Comparison of ENCODE assay signal across 12 mouse cellular contexts in the genomic region with DNA sequence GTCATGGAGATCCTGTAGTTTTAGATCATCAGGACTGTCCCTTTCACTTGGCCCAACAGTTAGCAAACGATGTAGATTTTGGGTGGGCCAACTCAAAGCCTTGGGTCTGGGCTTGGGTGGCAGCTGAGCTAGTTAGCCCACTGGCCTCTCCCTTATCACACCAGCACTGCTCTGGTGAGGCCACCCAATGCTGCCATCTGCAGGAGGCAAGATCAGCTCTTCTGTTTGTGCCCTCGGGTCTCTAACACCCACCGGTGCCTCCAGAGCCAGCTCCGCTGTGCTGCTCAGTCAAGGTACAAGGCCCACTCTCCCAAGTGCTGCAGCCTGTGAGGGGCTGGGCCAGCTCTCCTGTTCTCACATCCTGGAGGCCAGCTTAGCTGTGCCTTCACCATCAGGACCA. TPM values are rescaled to one million over a fixed set of nuclear protein-coding genes. Genes with fewer than 3 reads are reported as not detected.
DNase-seq lines count a peak whose midpoint lies in the region; ATAC-seq and TF ChIP-seq lines count a peak whose summit lies in the region.
"Had no signal": no experiment of that assay in that cellular context is flagged by ENCODE, and none has a peak within 500 bp of the region (broad histone marks: within the 10 kb centered on the region; RNA-seq: fewer than 3 reads in every experiment).

No protein-coding gene starts in this region.

- H3K27ac ChIP-seq in liver, embryonic 12.5 days, result no peak overlapping the region
- H3K27ac ChIP-seq in stomach, postnatal 0 days (replicated peaks), result no peak overlapping the region
- H3K27ac ChIP-seq: midbrain, embryonic 13.5 days had no signal

- H3K36me3 ChIP-seq in liver, embryonic 12.5 days, result no peaks in the 10 kb centered on the region
- no peaks in the 10 kb centered on the region for H3K36me3 ChIP-seq in stomach, postnatal 0 days (ENCODE audit: control insufficient read depth, insufficient read depth, low read length)
- H3K36me3 ChIP-seq: midbrain, embryonic 13.5 days had no signal

- H3K9me3 ChIP-seq in liver, embryonic 12.5 days (replicated peaks), result no peaks in the 10 kb centered on the region
- no peaks in the 10 kb centered on the region for H3K9me3 ChIP-seq in stomach, postnatal 0 days (ENCODE audit: control insufficient read depth, low read length)
- H3K9me3 ChIP-seq: midbrain, embryonic 13.5 days had no signal

- no peak overlapping the region for H3K4me2 ChIP-seq in liver, embryonic 12.5 days
- H3K4me2 ChIP-seq in stomach, postnatal 0 days (replicated peaks; ENCODE audit: low read depth), result no peak overlapping the region
- H3K4me2 ChIP-seq: midbrain, embryonic 13.5 days had no signal

- 56% methylated on average over 4 of the region's 4 CpGs for WGBS in liver, embryonic 12.5 days (ENCODE audit: insufficient replicate concordance)
- 74% methylated on average over 4 of the region's 4 CpGs for WGBS in stomach, postnatal 0 days

- peak; percentile 23; the same call in 1 of the 2 replicates for TF ChIP-seq CTCF in stomach, postnatal 0 days (IDR thresholded peaks at IDR 0.05; ENCODE audit: low read depth)

- H3K4me3 ChIP-seq in liver, embryonic 12.5 days, result no peak overlapping the region
- no peak overlapping the region for H3K4me3 ChIP-seq in stomach, postnatal 0 days (ENCODE audit: low read depth, low read length)
- H3K4me3 ChIP-seq: midbrain, embryonic 13.5 days had no signal

- peak; percentile 14 for DNase-seq in kidney, postnatal 10 days
- DNase-seq in kidney, postnatal 25 days, result no peak
- peak; percentile 32 for DNase-seq in CD8-positive naive resting alpha-beta T cell, adult 2 months (ENCODE audit: low read depth in 2 of 2, low spot score in 2 of 2)
- no peak for DNase-seq in stomach, postnatal 0 days (ENCODE audit: low spot score)
- DNase-seq in adrenal gland, postnatal 36 days, result no peak
- no peak for DNase-seq in layer of hippocampus, adult 9-11 months
- no peak for DNase-seq in ovary, postnatal 36 days (ENCODE audit: low spot score)
- DNase-seq: embryo, embryonic 11 days had no signal

- ATAC-seq in liver, embryonic 12.5 days, result peak; percentile 21; the same call in 1 of the 2 replicates
- ATAC-seq in stomach, postnatal 0 days (ENCODE audit: low FRiP score, low TSS enrichment), result no peak
- ATAC-seq: midbrain, embryonic 13.5 days had no signal

- no peaks in the 10 kb centered on the region for H3K27me3 ChIP-seq in liver, embryonic 12.5 days (replicated peaks)
- no peaks in the 10 kb centered on the region for H3K27me3 ChIP-seq in stomach, postnatal 0 days (ENCODE audit: control insufficient read depth, insufficient read depth, low read length)
- H3K27me3 ChIP-seq: midbrain, embryonic 13.5 days had no signal

- no peak for TF ChIP-seq EP300 in stomach, postnatal 0 days (optimal IDR thresholded peaks at IDR 0.05)

- H3K9ac ChIP-seq in liver, embryonic 12.5 days, result no peak overlapping the region
- H3K9ac ChIP-seq in stomach, postnatal 0 days (ENCODE audit: low read length), result no peak overlapping the region
- H3K9ac ChIP-seq: midbrain, embryonic 13.5 days had no signal

- H3K4me1 ChIP-seq in liver, embryonic 12.5 days, result peaks cover 16% of the 10 kb centered on the region
- no peaks in the 10 kb centered on the region for H3K4me1 ChIP-seq in stomach, postnatal 0 days (replicated peaks; ENCODE audit: control insufficient read depth, insufficient read depth)

RNA-seq across cellular contexts. Expression of gene Dusp11, which starts 5.2 kb away (rescaled TPM):
- 37.2 and 38.0 TPM in 2 replicates for polyA plus RNA-seq in liver, embryonic 12.5 days (2016; fragmentation: Nextera tagmentation; extraction: Ambion mirVana)
- polyA plus RNA-seq in stomach, postnatal 0 days (2015; fragmentation: Nextera tagmentation; extraction: Ambion mirVana), result 43.9 and 44.9 TPM in 2 replicates
- 100 to 1,000 TPM; 116 to 129 TPM for total RNA-seq in adrenal gland, postnatal 36 days (2021)

RNA-seq across cellular contexts. Expression of gene Figla, which starts 49.3 kb away (rescaled TPM):
- polyA plus RNA-seq in liver, embryonic 12.5 days (2016; fragmentation: Nextera tagmentation; extraction: Ambion mirVana), result not detected in 2 replicates
- polyA plus RNA-seq in stomach, postnatal 0 days (2015; fragmentation: Nextera tagmentation; extraction: Ambion mirVana), result not detected in 2 replicates
- not detected for total RNA-seq in adrenal gland, postnatal 36 days (2021)
- polyA plus RNA-seq: heart, embryonic 14.5 days; intestine, embryonic 14.5 days; midbrain, embryonic 13.5 days had no signal

RNA-seq across cellular contexts. Expression of gene Nat8f1, which starts 51.2 kb away (rescaled TPM):
- polyA plus RNA-seq in liver, embryonic 12.5 days (2016; fragmentation: Nextera tagmentation; extraction: Ambion mirVana), result 3.4 and 4.5 TPM in 2 replicates
- polyA plus RNA-seq in stomach, postnatal 0 days (2015; fragmentation: Nextera tagmentation; extraction: Ambion mirVana), result 5.7 and 6.2 TPM in 2 replicates
- 10 to 100 TPM; 35.9 to 55.9 TPM for total RNA-seq in adrenal gland, postnatal 36 days (2021)

RNA-seq across cellular contexts. Expression of gene Tprkb, which starts 55.0 kb away (rescaled TPM):
- polyA plus RNA-seq in liver, embryonic 12.5 days (2016; fragmentation: Nextera tagmentation; extraction: Ambion mirVana), result 29.6 and 31.1 TPM in 2 replicates
- polyA plus RNA-seq in stomach, postnatal 0 days (2015; fragmentation: Nextera tagmentation; extraction: Ambion mirVana), result 25.9 and 28.8 TPM in 2 replicates
- 10 to 100 TPM; 40.7 to 56.0 TPM for total RNA-seq in adrenal gland, postnatal 36 days (2021)

Comparison
In these comparisons a context has a peak if more than half of its experiments do, and no peak if none do; other contexts are left out.
1. DNase-seq: peak in kidney, postnatal 10 days (single experiment) and CD8-positive naive resting alpha-beta T cell, adult 2 months (2 of 2); none in kidney, postnatal 25 days (0 of 2), stomach, postnatal 0 days (single experiment), adrenal gland, postnatal 36 days (0 of 2), layer of hippocampus, adult 9-11 months (single experiment) and ovary, postnatal 36 days (single experiment).